Mouse (Mus musculus) spleen, postnatal 36 days (tissue): Measurements from ENCODE around the gene Papss2.
A peak's percentile ranks its signal among the peaks of the same experiment; 100 is the strongest.

Experiments used
- DNase-seq, 2 experiments: peaks; one replicate each; pipeline ENCODE4 v3.0.0; 2022; ENCODE audit warnings: low spot score in 2 of 2, mixed read lengths in 1 of 2

Papss2 gene

DNA sequence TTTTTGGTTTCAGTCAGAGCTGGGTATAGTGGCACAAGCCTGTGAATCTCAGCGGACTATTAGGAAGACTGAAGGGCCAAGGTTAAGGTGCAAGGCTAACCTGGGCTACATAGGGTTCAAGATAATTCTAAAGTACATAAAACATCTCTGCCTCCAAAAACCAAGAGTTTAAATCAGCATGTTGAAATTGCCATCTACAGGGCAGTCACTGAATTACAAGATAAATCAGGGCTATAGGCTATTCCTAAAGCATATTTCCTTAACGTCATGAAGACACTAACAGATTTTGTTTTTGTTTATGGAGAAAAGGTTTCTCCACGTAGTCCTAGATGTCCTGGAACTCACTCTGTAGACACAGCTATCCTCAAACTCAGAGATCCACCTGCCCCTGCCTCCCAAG lies 114.7 kb downstream of the Papss2 start:
- DNase-seq: peak; percentile 7 to 9

GRCm38 (mm10) chr19:32711761-32712541 lies 116.4 kb downstream of the Papss2 start:
- DNase-seq: peak; percentile 86 to 88

GRCm38 (mm10) chr19:32712588-32713042 lies 117.0 kb downstream of the Papss2 start:
- DNase-seq: peak; percentile 91 to 93

- DNase-seq: no peak
Observed at GRCm38 (mm10) chr19:32713471-32713870, 117.9 kb downstream of the Papss2 start.

GRCm38 (mm10) chr19:32715201-32715600 lies 119.6 kb downstream of the Papss2 start:
- peak; percentile 57 to 63 for DNase-seq

- DNase-seq: no peak
Observed at GRCm38 (mm10) chr19:32715681-32716080, 120.1 kb downstream of the Papss2 start.
